Comparison of ENCODE assay signal across 8 mouse cellular contexts in genomic region chr11:45805312-45805772, GRCm38 (mm10). TPM values are rescaled to one million over a fixed set of nuclear protein-coding genes. Genes with fewer than 3 reads are reported as not detected.
DNase-seq lines count a peak whose midpoint lies in the region; ATAC-seq and TF ChIP-seq lines count a peak whose summit lies in the region.

No protein-coding gene starts in this region.

- no peak overlapping the region for H3K4me3 ChIP-seq in lung, postnatal 0 days (ENCODE audit: low read depth, low read length)
- H3K4me3 ChIP-seq in limb, embryonic 12.5 days (replicated peaks) = no peak overlapping the region
- H3K4me3 ChIP-seq in hindbrain, embryonic 12.5 days = no peak overlapping the region

- H3K4me1 ChIP-seq in lung, postnatal 0 days (ENCODE audit: insufficient read depth, low read depth, low read length) = no peaks in the 10 kb centered on the region
- peaks cover 12% of the 10 kb centered on the region for H3K4me1 ChIP-seq in limb, embryonic 12.5 days (replicated peaks)
- no peaks in the 10 kb centered on the region for H3K4me1 ChIP-seq in hindbrain, embryonic 12.5 days

- WGBS in lung, postnatal 0 days = 30% methylated on average over 6 of the region's 6 CpGs
- 80% methylated on average over 6 of the region's 6 CpGs for WGBS in limb, embryonic 12.5 days
- 75% methylated on average over 6 of the region's 6 CpGs for WGBS in hindbrain, embryonic 12.5 days

- peak; percentile 85 for TF ChIP-seq EP300 in lung, postnatal 0 days (IDR thresholded peaks at IDR 0.05)

- H3K9ac ChIP-seq in lung, postnatal 0 days (replicated peaks; ENCODE audit: low read depth) = no peak overlapping the region
- no peak overlapping the region for H3K9ac ChIP-seq in limb, embryonic 12.5 days (replicated peaks)
- H3K9ac ChIP-seq in hindbrain, embryonic 12.5 days = no peak overlapping the region

- DNase-seq in lung, postnatal 0 days (ENCODE audit: low spot score) = peak; percentile 52
- DNase-seq in lung, postnatal 4 days = no peak
- DNase-seq in heart, adult 8-10 months (ENCODE audit: low spot score) = peak; percentile 18
- DNase-seq in urinary bladder, adult 2 months (ENCODE audit: low spot score) = peak; percentile 29
- no peak for DNase-seq in right cerebral cortex, postnatal 14 days
- DNase-seq in left cerebral cortex, adult 9 months (ENCODE audit: low spot score in 2 of 2) = no peak

- no peaks in the 10 kb centered on the region for H3K27me3 ChIP-seq in lung, postnatal 0 days (replicated peaks; ENCODE audit: insufficient read depth, low read length)
- no peaks in the 10 kb centered on the region for H3K27me3 ChIP-seq in limb, embryonic 12.5 days
- no peaks in the 10 kb centered on the region for H3K27me3 ChIP-seq in hindbrain, embryonic 12.5 days

- no peak overlapping the region for H3K4me2 ChIP-seq in lung, postnatal 0 days (replicated peaks; ENCODE audit: low read depth, low read length)
- no peak overlapping the region for H3K4me2 ChIP-seq in limb, embryonic 12.5 days
- H3K4me2 ChIP-seq in hindbrain, embryonic 12.5 days (replicated peaks) = no peak overlapping the region

- TF ChIP-seq CTCF in lung, postnatal 0 days (IDR thresholded peaks at IDR 0.05) = no peak

- no peak overlapping the region for H3K27ac ChIP-seq in lung, postnatal 0 days (ENCODE audit: low read length)
- H3K27ac ChIP-seq in limb, embryonic 12.5 days = no peak overlapping the region
- no peak overlapping the region for H3K27ac ChIP-seq in hindbrain, embryonic 12.5 days

- peak; percentile 89 for ATAC-seq in lung, postnatal 0 days
- ATAC-seq in limb, embryonic 12.5 days (ENCODE audit: insufficient number of reproducible peaks, insufficient read depth, low FRiP score, low TSS enrichment, low read depth) = 0 out of 2 replicates have a peak, but pooled peaks have one; percentile 42
- ATAC-seq in hindbrain, embryonic 12.5 days (ENCODE audit: low FRiP score) = no peak

- no peaks in the 10 kb centered on the region for H3K36me3 ChIP-seq in lung, postnatal 0 days (ENCODE audit: insufficient read depth, low read length)
- H3K36me3 ChIP-seq in limb, embryonic 12.5 days = no peaks in the 10 kb centered on the region
- H3K36me3 ChIP-seq in hindbrain, embryonic 12.5 days = no peaks in the 10 kb centered on the region

- no peaks in the 10 kb centered on the region for H3K9me3 ChIP-seq in lung, postnatal 0 days (ENCODE audit: low read length)
- H3K9me3 ChIP-seq in limb, embryonic 12.5 days = no peaks in the 10 kb centered on the region
- no peaks in the 10 kb centered on the region for H3K9me3 ChIP-seq in hindbrain, embryonic 12.5 days (replicated peaks)

RNA-seq across cellular contexts. Expression of gene Clint1, which starts 46.5 kb away (rescaled TPM):
- polyA plus RNA-seq in lung, postnatal 0 days (2015; fragmentation: Nextera tagmentation; extraction: Ambion mirVana) = 41.6 and 47.0 TPM in 2 replicates
- 10 to 100 TPM; 45.7 to 48.2 (median 47.2) TPM for total RNA-seq in heart, adult 8-10 months (2022)
- 103 and 106 TPM in 2 replicates for polyA plus RNA-seq in limb, embryonic 12.5 days (2016; fragmentation: Nextera tagmentation; extraction: Ambion mirVana)
- 72.0 and 74.3 TPM in 2 replicates for polyA plus RNA-seq in urinary bladder, adult 2 months (2012; rRNA removed)
- polyA plus RNA-seq in hindbrain, embryonic 12.5 days (2016; fragmentation: Nextera tagmentation; extraction: Ambion mirVana) = 82.3 and 92.2 TPM in 2 replicates

Comparison
In these comparisons a context has a peak if more than half of its experiments do, and no peak if none do; other contexts are left out.
1. DNase-seq: peak in lung, postnatal 0 days (single experiment), heart, adult 8-10 months (single experiment) and urinary bladder, adult 2 months (single experiment); none in lung, postnatal 4 days (0 of 2), right cerebral cortex, postnatal 14 days (single experiment) and left cerebral cortex, adult 9 months (0 of 2).